Mouse (Mus musculus): ENCODE data around the gene Elobl. TPM values are rescaled to one million over a fixed set of nuclear protein-coding genes. Genes with fewer than 3 reads are reported as not detected.

The Elobl gene
- polyA plus RNA-seq, 1 experiment from 2014 or later, result not detected

- 93% methylated on average over 5 of the region's 5 CpGs for whole genome bisulfite sequencing
- Histone ChIP-seq H3K27ac (replicated peaks) (no peak overlapping the region), H3K9ac (replicated peaks) (no peak overlapping the region), H3K27me3 (no peaks in the 10 kb centered on the region), H3K36me3 (peaks cover 38% of the 10 kb centered on the region), H3K4me3 (no peak overlapping the region), H3K4me1 (no peaks in the 10 kb centered on the region), H3K9me3 (no peaks in the 10 kb centered on the region), H3K4me2 (replicated peaks) (no peak overlapping the region)
- no peak for ATAC-seq (replicated peaks)
These were observed 40.2 kb downstream of the Elobl start for GRCm38 (mm10) chr11:88926566-88926965.

Other genes with a start within 250 kb of the Elobl start
- gene Msi2, start 248.4 kb downstream of the Elobl start, polyA plus RNA-seq (2015; fragmentation: Nextera tagmentation; extraction: Ambion mirVana), result 25.3 and 27.1 TPM in 2 replicates
- gene Akap1, start 102.3 kb downstream of the Elobl start, polyA plus RNA-seq (2015; fragmentation: Nextera tagmentation; extraction: Ambion mirVana), result 30.5 and 34.0 TPM in 2 replicates
- gene Scpep1, start 11.5 kb downstream of the Elobl start, polyA plus RNA-seq (2015; fragmentation: Nextera tagmentation; extraction: Ambion mirVana), result 32.7 and 33.8 TPM in 2 replicates
- gene Coil, start 3.3 kb upstream of the Elobl start, polyA plus RNA-seq (2015; fragmentation: Nextera tagmentation; extraction: Ambion mirVana), result 27.7 and 30.5 TPM in 2 replicates
- 2.8 and 3.9 TPM in 2 replicates for gene Trim25, start 32.4 kb upstream of the Elobl start, polyA plus RNA-seq (2015; fragmentation: Nextera tagmentation; extraction: Ambion mirVana)
- 16.2 and 16.8 TPM in 2 replicates for gene Dgke, start 99.9 kb upstream of the Elobl start, polyA plus RNA-seq (2015; fragmentation: Nextera tagmentation; extraction: Ambion mirVana)
- not detected in 2 replicates for gene Gm525, start 106.9 kb upstream of the Elobl start, polyA plus RNA-seq (2015; fragmentation: Nextera tagmentation; extraction: Ambion mirVana)

All from forebrain, embryonic 15.5 days (tissue).